Mouse (Mus musculus) MEL (cell line): ENCODE results near the gene Sowahb. TPM values are rescaled to one million over a fixed set of nuclear protein-coding genes. Genes with fewer than 3 reads are reported as not detected.
A peak's percentile ranks its signal among the peaks of the same experiment; 100 is the strongest.

Source experiments
- DNase-seq: peaks from one replicate; pipeline ENCODE4 v3.0.0; 2011; ENCODE audit warnings: low read depth, low spot score
- H3K27ac ChIP-seq: 2 replicates; pipeline ENCODE4 v1.5.1; 2012; ENCODE audit warnings: low read depth, mild to moderate bottlenecking, control low read depth, low read length, moderate library complexity; ENCODE audit not compliant: control insufficient read depth
- H3K27me3 ChIP-seq, 2 experiments: fragments of 150-350 bp in 1 of 2; sonication (generic) in 1 of 2; 2 replicates each; pipeline ENCODE4 v1.6.1; 2012; ENCODE audit warnings: low read length in 2 of 2, mild to moderate bottlenecking in 2 of 2, improper control_type of control experiment in 1 of 2, moderate library complexity in 1 of 2; ENCODE audit not compliant: insufficient read depth in 2 of 2, control insufficient read depth in 1 of 2
- H3K36me3 ChIP-seq, 2 experiments: 2 replicates each; pipeline ENCODE4 v1.6.1; 2012 to 2014; ENCODE audit warnings: low read length in 2 of 2, improper control_type of control experiment in 1 of 2, inconsistent platforms in 1 of 2, mild to moderate bottlenecking in 1 of 2; ENCODE audit not compliant: insufficient read depth in 2 of 2, control insufficient read depth in 1 of 2
- H3K4me1 ChIP-seq, 2 experiments: fragments of 150-350 bp in 1 of 2; sonication (generic) in 1 of 2; 2 replicates each; pipeline ENCODE4 v1.6.1; 2012; ENCODE audit warnings: low read length in 2 of 2, improper control_type of control experiment in 1 of 2, mild to moderate bottlenecking in 1 of 2; ENCODE audit not compliant: insufficient read depth in 2 of 2, control insufficient read depth in 1 of 2
- H3K4me3 ChIP-seq, 2 experiments: fragments of 150-350 bp in 1 of 2; sonication (generic) in 1 of 2; 2 replicates each; pipeline ENCODE4 v1.5.1; 2012; ENCODE audit warnings: low read depth in 2 of 2, low read length in 2 of 2, mild to moderate bottlenecking in 2 of 2, moderate library complexity in 2 of 2, control low read depth in 1 of 2, improper control_type of control experiment in 1 of 2; ENCODE audit not compliant: control insufficient read depth in 1 of 2, insufficient read depth in 1 of 2
- H3K79me2 ChIP-seq: 2 replicates; pipeline ENCODE4 v1.6.1; 2012; ENCODE audit warnings: mild to moderate bottlenecking, low read length, moderate library complexity; ENCODE audit not compliant: control insufficient read depth, poor library complexity, insufficient read depth
- H3K9ac ChIP-seq: 2 replicates; pipeline ENCODE4 v1.6.1; 2012; ENCODE audit warnings: low read depth, mild to moderate bottlenecking, control low read depth, low read length, moderate library complexity; ENCODE audit not compliant: control insufficient read depth, poor library complexity, severe bottlenecking
- H3K9me3 ChIP-seq: fragments of 150-350 bp; sonication (generic); replicated peaks from 2 replicates; pipeline ENCODE4 v1.6.1; 2012; ENCODE audit warnings: mild to moderate bottlenecking, low read length, improper control_type of control experiment, moderate library complexity; ENCODE audit not compliant: insufficient read depth
- CHD1 ChIP-seq: IDR thresholded peaks from 2 replicates; pipeline ENCODE4 v1.6.1; 2012; ENCODE audit warnings: low read depth, mild to moderate bottlenecking, inconsistent platforms, low read length, improper control_type of control experiment
- CHD2 ChIP-seq: IDR thresholded peaks from 2 replicates; pipeline ENCODE4 v1.6.1; 2011; ENCODE audit warnings: low read length, improper control_type of control experiment
- CTCF ChIP-seq, 3 experiments: IDR thresholded peaks in 2 of 3; conservative IDR thresholded peaks in 1 of 3; 2 replicates each; pipeline ENCODE4 v1.5.1; 2011 to 2012; ENCODE audit warnings: low read length in 3 of 3, low read depth in 2 of 3, mild to moderate bottlenecking in 2 of 3, improper control_type of control experiment in 1 of 3, inconsistent platforms in 1 of 3, mixed read lengths in 1 of 3, moderate library complexity in 1 of 3; ENCODE audit not compliant: control insufficient read depth in 1 of 3, insufficient read depth in 1 of 3, poor library complexity in 1 of 3, severe bottlenecking in 1 of 3
- E2F4 ChIP-seq: IDR thresholded peaks from 2 replicates; pipeline ENCODE4 v1.6.1; 2011; ENCODE audit warnings: low read depth, low read length, improper control_type of control experiment, borderline replicate concordance
- ELF1 ChIP-seq: IDR thresholded peaks from 2 replicates; pipeline ENCODE4 v1.6.1; 2014; ENCODE audit warnings: low read depth, mild to moderate bottlenecking, inconsistent platforms, low read length, improper control_type of control experiment, moderate library complexity
- ETS1 ChIP-seq: IDR thresholded peaks from 2 replicates; pipeline ENCODE4 v1.6.1; 2012; ENCODE audit warnings: low read depth, mild to moderate bottlenecking, inconsistent platforms, low read length, improper control_type of control experiment, moderate library complexity
- GABPA ChIP-seq: IDR thresholded peaks from 2 replicates; pipeline ENCODE4 v1.6.1; 2012; ENCODE audit warnings: low read depth, mild to moderate bottlenecking, inconsistent platforms, low read length, improper control_type of control experiment, moderate library complexity
- HCFC1 ChIP-seq: IDR thresholded peaks from 2 replicates; pipeline ENCODE4 v1.6.1; 2012; ENCODE audit warnings: low read depth, mild to moderate bottlenecking, inconsistent platforms, low read length, improper control_type of control experiment, moderate library complexity
- JUND ChIP-seq: IDR thresholded peaks from 2 replicates; pipeline ENCODE4 v1.6.1; 2011; ENCODE audit warnings: low read depth, mild to moderate bottlenecking, improper control_type of control experiment, low read length
- KAT2A ChIP-seq: conservative IDR thresholded peaks from 2 replicates; pipeline ENCODE4 v1.6.1; 2012; ENCODE audit warnings: low read depth, low read length, improper control_type of control experiment, inconsistent platforms
- MAFK ChIP-seq: IDR thresholded peaks from 2 replicates; pipeline ENCODE4 v1.6.1; 2011; ENCODE audit warnings: low read depth, mild to moderate bottlenecking, low read length, improper control_type of control experiment, borderline replicate concordance
- MAZ ChIP-seq: IDR thresholded peaks from 2 replicates; pipeline ENCODE4 v1.6.1; 2012; ENCODE audit warnings: low read depth, mild to moderate bottlenecking, inconsistent platforms, low read length, improper control_type of control experiment
- MEF2A ChIP-seq: IDR thresholded peaks from 2 replicates; pipeline ENCODE4 v1.6.1; 2014; ENCODE audit warnings: low read depth, mild to moderate bottlenecking, inconsistent platforms, low read length, improper control_type of control experiment; ENCODE audit not compliant: poor library complexity, insufficient replicate concordance, severe bottlenecking; ENCODE audit errors: extremely low read depth
- MYB ChIP-seq: IDR thresholded peaks from 2 replicates; pipeline ENCODE4 v1.6.1; 2011; ENCODE audit warnings: mild to moderate bottlenecking, low read depth, low read length, improper control_type of control experiment
- POLR2A ChIP-seq, 2 experiments: IDR thresholded peaks; 2 replicates each; pipeline ENCODE4 v1.6.1; 2011 to 2012; ENCODE audit warnings: low read length in 2 of 2, mild to moderate bottlenecking in 2 of 2, control low read depth in 1 of 2, improper control_type of control experiment in 1 of 2, low read depth in 1 of 2, moderate library complexity in 1 of 2; ENCODE audit not compliant: control insufficient read depth in 1 of 2, insufficient read depth in 1 of 2, poor library complexity in 1 of 2
- POLR2AphosphoS5 ChIP-seq: IDR thresholded peaks from 2 replicates; pipeline ENCODE4 v1.6.1; 2012; ENCODE audit warnings: low read depth, borderline replicate concordance, mild to moderate bottlenecking, inconsistent platforms, low read length, moderate library complexity, mixed read lengths
- RAD21 ChIP-seq: IDR thresholded peaks from 2 replicates; pipeline ENCODE4 v1.6.1; 2011; ENCODE audit warnings: mild to moderate bottlenecking, low read depth, low read length, improper control_type of control experiment
- TAL1 ChIP-seq: IDR thresholded peaks from 2 replicates; pipeline ENCODE4 v1.6.1; 2012; ENCODE audit warnings: mild to moderate bottlenecking, inconsistent platforms, low read length, moderate library complexity, mixed read lengths
- TCF12 ChIP-seq: IDR thresholded peaks from 2 replicates; pipeline ENCODE4 v1.6.1; 2014; ENCODE audit warnings: low read depth, mild to moderate bottlenecking, inconsistent platforms, low read length, improper control_type of control experiment, moderate library complexity
- UBTF ChIP-seq: IDR thresholded peaks from 2 replicates; pipeline ENCODE4 v1.6.1; 2012; ENCODE audit warnings: low read depth, mild to moderate bottlenecking, inconsistent platforms, low read length, improper control_type of control experiment, moderate library complexity, borderline replicate concordance; ENCODE audit not compliant: insufficient read depth
- USF1 ChIP-seq: IDR thresholded peaks from 2 replicates; pipeline ENCODE4 v1.6.1; 2014; ENCODE audit warnings: low read depth, mild to moderate bottlenecking, inconsistent platforms, low read length, improper control_type of control experiment, moderate library complexity
- USF2 ChIP-seq, 2 experiments: IDR thresholded peaks; 2 replicates each; pipeline ENCODE4 v1.6.1; 2011 to 2012; ENCODE audit warnings: improper control_type of control experiment in 2 of 2, low read length in 2 of 2, borderline replicate concordance in 1 of 2, inconsistent platforms in 1 of 2, low read depth in 1 of 2, mild to moderate bottlenecking in 1 of 2; ENCODE audit not compliant: insufficient read depth in 1 of 2
- ZKSCAN1 ChIP-seq: IDR thresholded peaks from 2 replicates; pipeline ENCODE4 v1.6.1; 2012; ENCODE audit warnings: low read depth, mild to moderate bottlenecking, inconsistent platforms, low read length, improper control_type of control experiment, moderate library complexity
- ZMIZ1 ChIP-seq: IDR thresholded peaks from 2 replicates; pipeline ENCODE4 v1.6.1; 2012; ENCODE audit warnings: low read depth, mild to moderate bottlenecking, inconsistent platforms, low read length, improper control_type of control experiment, moderate library complexity
- ZNF384 ChIP-seq: IDR thresholded peaks from 2 replicates; pipeline ENCODE4 v1.6.1; 2012; ENCODE audit warnings: low read depth, mild to moderate bottlenecking, inconsistent platforms, low read length, improper control_type of control experiment
- polyA plus RNA-seq, 2 experiments: library from polyadenylated mRNA; stranded (reverse) in 1 of 2; unstranded in 1 of 2; fragments of >175 nt in 1 of 2; fragments of >200 nt in 1 of 2; gene quantifications; 2 replicates each; pipeline versions ENCODE4 v1.2.1 to v1.2.4; 2012; ENCODE audit warnings: low replicate concordance in 2 of 2, low read depth in 1 of 2; ENCODE audit not compliant: insufficient read length in 2 of 2, insufficient read depth in 1 of 2, missing spikeins in 1 of 2
- total RNA-seq: library from RNA; depleted of rRNA; stranded (reverse); fragments of 300-350 nt; gene quantifications from 2 replicates; pipeline ENCODE4 v1.2.3, GENCODE M21; 2012

Sowahb gene
- total and polyA plus RNA-seq, 3 experiments = not detected

- no peak for DNase-seq
- H3K9me3 ChIP-seq = no peaks in the 10 kb centered on the region
- TF ChIP-seq ZNF384 = no peak
- no peak overlapping the region for H3K4me3 ChIP-seq
- H3K27me3 ChIP-seq = no peaks in the 10 kb centered on the region
- no peaks in the 10 kb centered on the region for H3K79me2 ChIP-seq
- peaks cover 0 to 2% of the 10 kb centered on the region in 2 experiments; a peak in 1 of 4 replicates for H3K36me3 ChIP-seq
- no peak overlapping the region for H3K27ac ChIP-seq
- no peak overlapping the region for H3K9ac ChIP-seq
- H3K4me1 ChIP-seq = peaks cover 0 to 5% of the 10 kb centered on the region in 2 experiments; a peak in 1 of 4 replicates
Measured at GRCm38 (mm10) chr5:92998494-92999016, 46.3 kb downstream of the Sowahb start.

- no peak for DNase-seq
- Histone ChIP-seq H3K4me1 (peaks cover 0 to 5% of the 10 kb centered on the region in 2 experiments; a peak in 1 of 4 replicates), H3K27me3 (no peaks in the 10 kb centered on the region)
Measured at GRCm38 (mm10) chr5:92997428-92998120, 47.2 kb downstream of the Sowahb start.

GRCm38 (mm10) chr5:92994861-92995260, 50.0 kb downstream of the Sowahb start:
- Histone ChIP-seq H3K4me3 (peak overlapping the region in 1 of 2 experiments; percentile 18; a peak in 3 of 4 replicates), H3K9me3 (no peaks in the 10 kb centered on the region), H3K36me3 (peaks cover 0 to 2% of the 10 kb centered on the region in 2 experiments; a peak in 1 of 4 replicates), H3K27ac (no peak overlapping the region), H3K79me2 (no peaks in the 10 kb centered on the region), H3K27me3 (peaks cover 0 to 1% of the 10 kb centered on the region in 2 experiments; a peak in 1 of 4 replicates), H3K4me1 (peaks cover 0 to 5% of the 10 kb centered on the region in 2 experiments; a peak in 1 of 4 replicates), H3K9ac (no peak overlapping the region)
- TF ChIP-seq POLR2A (IDR thresholded peaks at IDR 0.05; ENCODE audit: control insufficient read depth in 1 of 2, insufficient read depth in 1 of 2, low read depth in 1 of 2, low read length in 2 of 2, poor library complexity in 1 of 2) (no peak), JUND (no peak), MEF2A (no peak), CTCF (IDR thresholded peaks at IDR 0.05 in 2 of 3, conservative IDR thresholded peaks at IDR 0.05 in 1 of 3; ENCODE audit: control insufficient read depth in 1 of 3, insufficient read depth in 1 of 3, low read depth in 2 of 3, low read length in 3 of 3, poor library complexity in 1 of 3, severe bottlenecking in 1 of 3) (no peak), POLR2AphosphoS5 (no peak), CHD1 (no peak), MAZ (no peak), HCFC1 (no peak), MYB (no peak), ZMIZ1 (no peak), TCF12 (no peak), UBTF (no peak), ETS1 (no peak), TAL1 (no peak), USF2 (IDR thresholded peaks at IDR 0.05; ENCODE audit: borderline replicate concordance in 1 of 2, insufficient read depth in 1 of 2, low read depth in 1 of 2, low read length in 2 of 2) (no peak), RAD21 (no peak), ZKSCAN1 (no peak)
- DNase-seq = no peak

More at GRCm38 (mm10) chr5:92997428-92998120, 47.2 kb downstream of the Sowahb start:
- Histone ChIP-seq H3K9ac (no peak overlapping the region), H3K36me3 (peaks cover 0 to 2% of the 10 kb centered on the region in 2 experiments; a peak in 1 of 4 replicates), H3K27ac (no peak overlapping the region), H3K4me3 (no peak overlapping the region), H3K79me2 (no peaks in the 10 kb centered on the region), H3K9me3 (no peaks in the 10 kb centered on the region)
- TF ChIP-seq E2F4 = no peak
- no peak for TF ChIP-seq KAT2A
- TF ChIP-seq USF1 = no peak
- no peak for TF ChIP-seq USF2 (IDR thresholded peaks at IDR 0.05; ENCODE audit: borderline replicate concordance in 1 of 2, insufficient read depth in 1 of 2, low read depth in 1 of 2, low read length in 2 of 2)
- no peak for TF ChIP-seq HCFC1
- no peak for TF ChIP-seq GABPA
- no peak for TF ChIP-seq POLR2A (IDR thresholded peaks at IDR 0.05; ENCODE audit: control insufficient read depth in 1 of 2, insufficient read depth in 1 of 2, low read depth in 1 of 2, low read length in 2 of 2, poor library complexity in 1 of 2)
- TF ChIP-seq UBTF = no peak
- TF ChIP-seq MAFK = no peak
- TF ChIP-seq ELF1 = no peak
- TF ChIP-seq CHD2 = no peak
- no peak for TF ChIP-seq ZNF384
